Mouse (Mus musculus) lung, postnatal 0 days (tissue): ENCODE data around the gene Dop1b.

Experiments used
- CTCF ChIP-seq: IDR thresholded peaks from 2 replicates; pipeline ENCODE4 v1.5.1; 2016; ENCODE audit warnings: antibody characterized with exemption, mild to moderate bottlenecking
- EP300 ChIP-seq: IDR thresholded peaks from 2 replicates; pipeline ENCODE4 v1.6.1; 2016; ENCODE audit warnings: antibody characterized with exemption, mild to moderate bottlenecking, control low read depth

- TF ChIP-seq CTCF: no peak
- no peak for TF ChIP-seq EP300
Observed at GRCm38 (mm10) chr16:93792981-93793630, 81.4 kb downstream of the Dop1b start.
